Mouse (Mus musculus): ENCODE data around the gene Nup93. TPM values are rescaled to one million over a fixed set of nuclear protein-coding genes. Genes with fewer than 3 reads are reported as not detected.

Nup93 gene
- polyA plus RNA-seq, 1 experiment from 2014 or later = 54.0 TPM

MicroRNAs encoded within 50 kb of the gene (microRNA counts, 519-probe panel; counts per million panel counts)
- 2,921 counts per million, percentile 79 among the panel's probes with 10 or more counts for microRNA mmu-miR-138

Small RNA genes within 50 kb of the gene (microRNA-seq; reads per million reads assigned to microRNA genes)
- gene Mir138-2 = 757 reads per million, percentile 75 among the genes with 10 or more reads in this experiment

Other genes starting within 250 kb of the Nup93 start
- gene Amfr, start 201.7 kb upstream of the Nup93 start, polyA plus RNA-seq (2015; fragmentation: Nextera tagmentation; extraction: Ambion mirVana) = 57.4 and 71.5 TPM in 2 replicates
- 77.1 and 78.7 TPM in 2 replicates for gene Nudt21, start 177.5 kb upstream of the Nup93 start, polyA plus RNA-seq (2015; fragmentation: Nextera tagmentation; extraction: Ambion mirVana)
- gene Ogfod1, start 177.4 kb upstream of the Nup93 start, polyA plus RNA-seq (2015; fragmentation: Nextera tagmentation; extraction: Ambion mirVana) = 15.8 and 16.2 TPM in 2 replicates
- gene Bbs2, start 115.6 kb upstream of the Nup93 start, polyA plus RNA-seq (2015; fragmentation: Nextera tagmentation; extraction: Ambion mirVana) = 18.0 and 22.0 TPM in 2 replicates
- not detected in 2 replicates for gene Mt4, start 77.4 kb upstream of the Nup93 start, polyA plus RNA-seq (2015; fragmentation: Nextera tagmentation; extraction: Ambion mirVana)
- 242 and 317 TPM in 2 replicates for gene Mt3, start 62.0 kb upstream of the Nup93 start, polyA plus RNA-seq (2015; fragmentation: Nextera tagmentation; extraction: Ambion mirVana)
- gene Mt2, start 41.9 kb upstream of the Nup93 start, polyA plus RNA-seq (2015; fragmentation: Nextera tagmentation; extraction: Ambion mirVana) = 30.4 and 53.8 TPM in 2 replicates
- gene Mt1, start 35.5 kb upstream of the Nup93 start, polyA plus RNA-seq (2015; fragmentation: Nextera tagmentation; extraction: Ambion mirVana) = 126 and 210 TPM in 2 replicates
- 0.11 and 0.21 TPM in 2 replicates for gene Slc12a3, start 114.6 kb downstream of the Nup93 start, polyA plus RNA-seq (2015; fragmentation: Nextera tagmentation; extraction: Ambion mirVana)
- gene Herpud1, start 171.9 kb downstream of the Nup93 start, polyA plus RNA-seq (2015; fragmentation: Nextera tagmentation; extraction: Ambion mirVana) = 71.3 and 77.9 TPM in 2 replicates
- 0.11 and 0.31 TPM in 2 replicates for gene Nlrc5, start 219.8 kb downstream of the Nup93 start, polyA plus RNA-seq (2015; fragmentation: Nextera tagmentation; extraction: Ambion mirVana)